Mouse (Mus musculus) liver, adult 2 months (tissue): Measurements from ENCODE around the gene Mef2a.

Source experiments
- CTCF ChIP-seq: fragments of 200-500 bp; IDR thresholded peaks from 2 replicates; pipeline ENCODE4 v1.5.1; 2011; ENCODE audit warnings: low read depth, low read length, control low read depth
- POLR2A ChIP-seq: fragments of 200-500 bp; IDR thresholded peaks from 2 replicates; pipeline ENCODE4 v1.6.1; 2011; ENCODE audit warnings: low read length, control low read depth; ENCODE audit not compliant: insufficient read depth; ENCODE audit errors: extremely low read depth

DNA sequence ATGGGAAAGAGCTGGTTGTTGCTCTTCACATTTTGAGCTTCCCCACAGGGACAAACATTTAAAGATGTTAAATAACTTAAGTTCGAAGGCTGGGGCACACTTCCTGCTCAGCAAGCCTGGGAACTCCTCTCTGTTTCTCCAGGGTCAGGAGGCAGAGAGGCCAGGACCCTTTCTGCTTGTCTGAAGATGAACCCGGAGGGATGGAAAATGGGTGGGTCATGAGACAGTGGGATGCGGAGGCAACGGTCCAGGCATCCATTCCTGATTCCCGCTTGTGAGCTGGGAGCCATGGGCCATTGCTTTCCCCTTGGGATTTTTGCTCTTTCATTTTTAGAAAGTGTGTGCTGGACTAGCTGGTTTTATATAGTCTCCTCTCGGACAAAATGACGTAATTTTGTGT, 17.4 kb upstream of the Mef2a start:
- no peak for TF ChIP-seq POLR2A
- TF ChIP-seq CTCF, result no peak
